ENCODE assay signal across 1 mouse cellular context in the genomic region with DNA sequence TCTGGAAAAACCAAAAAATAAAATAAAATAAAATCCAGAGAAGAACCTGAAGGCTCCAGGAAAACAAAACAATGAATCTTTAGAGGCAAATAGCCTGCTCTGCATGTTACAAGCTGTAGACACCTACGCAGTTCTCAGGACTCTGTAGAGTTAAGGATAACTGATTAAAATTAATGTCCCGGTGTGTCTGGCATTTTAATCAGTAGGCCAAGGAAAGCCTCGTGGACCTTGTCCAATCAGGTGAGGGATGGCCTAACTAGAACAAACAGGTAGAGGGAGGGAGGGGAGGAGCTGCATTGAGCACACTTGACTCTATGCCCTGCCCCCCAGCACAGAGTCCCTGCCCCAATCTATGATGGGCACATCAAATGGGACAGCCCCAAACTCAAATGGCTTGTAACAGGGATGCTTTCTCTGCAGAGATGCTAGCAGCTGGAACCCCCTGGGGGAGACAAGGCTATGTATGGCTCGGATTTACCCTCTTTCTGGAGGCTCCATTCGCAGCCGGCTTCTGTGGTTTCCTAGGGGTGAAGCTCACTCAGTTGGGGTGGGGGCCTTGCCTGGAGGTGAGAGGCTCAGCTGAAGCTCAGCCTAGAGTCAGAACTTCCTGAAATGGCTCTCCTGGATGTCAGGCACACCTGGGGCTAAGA.
TF ChIP-seq lines count a peak whose summit lies in the region.

No protein-coding gene starts in this region.

TF ChIP-seq in MEL, 35 proteins besides CTCF, POLR2A, EP300 and RAD21 (continued from another document):
- TF ChIP-seq GABPA (IDR thresholded peaks at IDR 0.05; ENCODE audit: low read depth, low read length) = no peak
- TF ChIP-seq BHLHE40 (IDR thresholded peaks at IDR 0.05; ENCODE audit: borderline replicate concordance, low read depth, low read length) = no peak
